17 mouse cellular contexts compared by ENCODE assay signal in the genomic region with DNA sequence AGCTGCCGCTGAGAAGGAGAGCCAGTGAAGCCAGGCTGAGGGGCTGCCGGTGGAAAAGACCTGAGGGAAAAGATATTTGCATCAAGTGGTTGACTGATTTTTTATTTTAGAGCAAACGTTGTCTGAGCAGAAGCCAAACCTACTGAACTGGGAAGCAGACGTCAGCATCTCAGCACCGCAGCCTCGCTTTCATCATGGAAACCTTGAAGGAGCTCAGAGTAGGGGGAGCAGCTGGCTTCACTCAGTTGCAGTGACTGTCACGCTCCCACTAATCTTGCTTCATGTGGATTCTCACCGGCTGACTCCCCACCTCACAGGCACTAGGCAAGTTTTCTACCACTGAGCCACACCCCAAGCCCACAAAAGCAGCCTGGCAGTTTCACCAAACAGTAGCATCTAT. TPM values are rescaled to one million over a fixed set of nuclear protein-coding genes. Genes with fewer than 3 reads are reported as not detected.
DNase-seq lines count a peak whose midpoint lies in the region; ATAC-seq lines count a peak whose summit lies in the region.
"Had no signal": no experiment of that assay in that cellular context is flagged by ENCODE, and none has a peak within 500 bp of the region (broad histone marks: within the 10 kb centered on the region; RNA-seq: fewer than 3 reads in every experiment).

No protein-coding gene starts in this region.

- H3K9ac ChIP-seq in heart, embryonic 13.5 days: no peak overlapping the region
- H3K9ac ChIP-seq: lung, embryonic 15.5 days had no signal

- no peak for ATAC-seq in heart, embryonic 13.5 days (ENCODE audit: extremely low read depth, insufficient number of reproducible peaks, low FRiP score, low TSS enrichment)
- ATAC-seq: inflammation-experienced regulatory T-cells, adult 6 months had no signal

- no peaks in the 10 kb centered on the region for H3K27me3 ChIP-seq in heart, embryonic 13.5 days (replicated peaks)
- H3K27me3 ChIP-seq: heart, embryonic 12.5 days; lung, embryonic 15.5 days had no signal

- DNase-seq in heart, adult 18-20 months: no peak
- DNase-seq in kidney, postnatal 4 days: peak; percentile 63 to 67
- no peak for DNase-seq in kidney, postnatal 14 days
- peak; percentile 22 to 49 for DNase-seq in spleen, postnatal 36 days (ENCODE audit: low spot score in 2 of 2)
- no peak for DNase-seq in spleen, adult 18-20 months
- DNase-seq in cerebellum, postnatal 25 days: no peak
- DNase-seq: adrenal gland, postnatal 36 days; cerebellum, adult 9-11 months; gastrocnemius, postnatal 25 days; heart, postnatal 36 days; layer of hippocampus, postnatal 36 days; left cerebral cortex, postnatal 4 days; thymus, adult 18-20 months had no signal

- H3K4me3 ChIP-seq in heart, embryonic 13.5 days: no peak overlapping the region
- H3K4me3 ChIP-seq: heart, embryonic 12.5 days; lung, embryonic 15.5 days had no signal

- no peak overlapping the region for H3K27ac ChIP-seq in heart, embryonic 13.5 days (replicated peaks)
- H3K27ac ChIP-seq: lung, embryonic 15.5 days had no signal

- WGBS in heart, embryonic 13.5 days: 38% methylated on average over 8 of the region's 8 CpGs

- peaks cover 47% of the 10 kb centered on the region for H3K4me1 ChIP-seq in heart, embryonic 13.5 days

- no peaks in the 10 kb centered on the region for H3K9me3 ChIP-seq in heart, embryonic 13.5 days
- H3K9me3 ChIP-seq: heart, embryonic 12.5 days; lung, embryonic 15.5 days had no signal

- 0 out of 2 replicates have a peak overlapping the region, but pooled peaks have one; percentile 4 for H3K4me2 ChIP-seq in heart, embryonic 13.5 days
- H3K4me2 ChIP-seq: heart, embryonic 12.5 days; lung, embryonic 15.5 days had no signal

- H3K36me3 ChIP-seq in heart, embryonic 13.5 days: no peaks in the 10 kb centered on the region
- H3K36me3 ChIP-seq: heart, embryonic 12.5 days; lung, embryonic 15.5 days had no signal

RNA-seq across cellular contexts. Expression of gene Med9, which starts 52.7 kb away (rescaled TPM):
- polyA plus RNA-seq in heart, embryonic 13.5 days (2015; fragmentation: Nextera tagmentation; extraction: Ambion mirVana): 42.6 and 48.2 TPM in 2 replicates
- total RNA-seq in heart, adult 18-20 months (2021): 10 to 100 TPM; 26.8 to 27.0 TPM

RNA-seq across cellular contexts. Expression of gene Cops3, which starts 55.7 kb away (rescaled TPM):
- polyA plus RNA-seq in heart, embryonic 13.5 days (2015; fragmentation: Nextera tagmentation; extraction: Ambion mirVana): 152 and 169 TPM in 2 replicates
- 10 to 100 TPM; 71.7 to 75.1 TPM for total RNA-seq in heart, adult 18-20 months (2021)

RNA-seq across cellular contexts. Expression of gene Nt5m, which starts 56.1 kb away (rescaled TPM):
- polyA plus RNA-seq in heart, embryonic 13.5 days (2015; fragmentation: Nextera tagmentation; extraction: Ambion mirVana): 36.3 and 36.5 TPM in 2 replicates
- total RNA-seq in heart, adult 18-20 months (2021): 10 to 100 TPM; 26.1 to 31.6 TPM

Comparison
In these comparisons a context has a peak if more than half of its experiments do, and no peak if none do; other contexts are left out.
1. DNase-seq: peak in kidney, postnatal 4 days (2 of 2) and spleen, postnatal 36 days (2 of 2); none in heart, adult 18-20 months (0 of 2), kidney, postnatal 14 days (single experiment), spleen, adult 18-20 months (0 of 2) and cerebellum, postnatal 25 days (0 of 2).